Mouse (Mus musculus): ENCODE results near the gene Xylt1.

GRCm38 (mm10) chr7:117392863-117393569 lies 12.2 kb downstream of the Xylt1 start:
- no peak for TF ChIP-seq CTCF (IDR thresholded peaks at IDR 0.05; ENCODE audit: low read depth, low read length)
- TF ChIP-seq POLR2A (IDR thresholded peaks at IDR 0.05; ENCODE audit: borderline replicate concordance, low read depth, low read length), result no peak

All from bone marrow macrophage, adult 2 months (primary cell).